Mouse (Mus musculus) monocyte, adult 5-6 weeks (primary cell): ENCODE data around the gene Nrn1l. TPM values are rescaled to one million over a fixed set of nuclear protein-coding genes. Genes with fewer than 3 reads are reported as not detected.

Source experiments
- ATAC-seq: fragments of 153-309, 156-312 bp; replicated peaks from 2 replicates; pipeline ENCODE4 v1.8.0; 2017; ENCODE audit warnings: mild to moderate bottlenecking; ENCODE audit not compliant: low TSS enrichment, insufficient number of reproducible peaks, severe bottlenecking, poor library complexity, low FRiP score
- total RNA-seq: library from RNA; stranded (forward); fragments of 200-1000, 200-491, 200-594 nt; gene quantifications from 3 replicates; pipeline ENCODE4 v1.2.3, GENCODE M21; 2017

The Nrn1l gene
- 3.6 TPM in 1 of 3 replicates, not detected in the others for total RNA-seq

GRCm38 (mm10) chr8:105893339-105893738 is at the start of gene Nrn1l:
Nrn1l (plus strand) TSS chr8:105893567.
- ATAC-seq, result no peak

GRCm38 (mm10) chr8:105846678-105847077 is 46.7 kb upstream of the Nrn1l start:
- no peak for ATAC-seq

DNA sequence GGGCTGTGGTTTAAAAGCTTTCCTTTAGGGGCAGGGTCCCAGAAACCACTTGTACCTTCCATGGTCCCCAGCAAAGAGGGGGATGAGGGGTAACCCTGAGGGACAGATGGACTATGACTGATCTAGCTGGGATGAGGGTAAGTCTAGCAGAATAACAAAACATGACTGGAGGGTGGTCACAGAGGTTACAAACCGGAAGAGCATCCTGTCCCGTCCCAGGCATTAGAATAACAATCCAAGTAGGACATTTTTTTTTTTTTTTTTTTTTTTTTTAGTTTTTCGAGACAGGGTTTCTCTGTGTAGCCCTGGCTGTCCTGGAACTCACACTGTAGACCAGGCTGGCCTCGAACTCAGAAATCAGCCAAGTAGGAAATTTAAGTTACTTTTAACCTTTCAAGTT is 43.4 kb upstream of the Nrn1l start:
- ATAC-seq, result no peak

DNA sequence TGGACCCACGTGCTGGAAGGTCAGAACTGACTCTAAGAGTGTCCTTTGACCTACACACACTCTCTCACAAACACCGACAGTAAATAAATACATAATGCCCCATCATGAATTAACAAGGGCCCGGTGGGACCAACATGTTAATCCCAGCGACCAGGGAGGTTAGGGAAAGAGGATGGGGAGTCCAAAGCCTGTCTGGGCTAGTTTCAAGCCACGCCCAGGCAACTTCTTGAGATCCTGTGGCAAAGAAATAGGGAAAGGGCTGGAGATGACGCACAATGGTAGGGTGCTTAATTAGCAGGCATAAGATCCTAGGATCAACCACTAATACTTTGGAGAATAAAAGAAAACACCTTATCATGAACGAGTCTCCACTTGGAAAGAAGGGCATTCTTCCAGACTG is 42.8 kb upstream of the Nrn1l start:
- ATAC-seq, result no peak

DNA sequence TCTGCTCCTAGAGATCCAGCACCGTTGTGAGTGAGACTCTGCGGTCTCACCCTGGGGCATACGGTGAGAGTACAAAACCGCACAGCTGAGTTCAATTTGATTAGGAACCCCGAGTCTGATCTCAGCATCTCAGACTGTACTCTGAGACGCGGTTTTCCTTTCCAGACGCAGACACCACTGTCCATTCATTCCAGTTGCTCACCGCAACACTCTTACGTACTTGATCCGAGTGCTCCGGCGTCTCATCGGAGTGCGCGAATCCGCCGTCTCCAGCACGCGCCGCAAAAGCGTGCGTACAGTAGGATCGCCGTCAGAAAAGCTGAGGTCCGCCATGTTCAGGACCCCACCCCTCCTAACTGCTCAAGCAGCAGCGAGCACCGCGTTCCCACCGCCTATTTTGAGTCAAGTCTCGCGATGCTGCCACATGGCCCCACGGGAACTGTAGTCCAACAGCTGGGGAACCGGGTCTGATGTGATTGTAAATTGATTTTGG is 41.7 kb upstream of the Nrn1l start:
- ATAC-seq, result peak; percentile 67

DNA sequence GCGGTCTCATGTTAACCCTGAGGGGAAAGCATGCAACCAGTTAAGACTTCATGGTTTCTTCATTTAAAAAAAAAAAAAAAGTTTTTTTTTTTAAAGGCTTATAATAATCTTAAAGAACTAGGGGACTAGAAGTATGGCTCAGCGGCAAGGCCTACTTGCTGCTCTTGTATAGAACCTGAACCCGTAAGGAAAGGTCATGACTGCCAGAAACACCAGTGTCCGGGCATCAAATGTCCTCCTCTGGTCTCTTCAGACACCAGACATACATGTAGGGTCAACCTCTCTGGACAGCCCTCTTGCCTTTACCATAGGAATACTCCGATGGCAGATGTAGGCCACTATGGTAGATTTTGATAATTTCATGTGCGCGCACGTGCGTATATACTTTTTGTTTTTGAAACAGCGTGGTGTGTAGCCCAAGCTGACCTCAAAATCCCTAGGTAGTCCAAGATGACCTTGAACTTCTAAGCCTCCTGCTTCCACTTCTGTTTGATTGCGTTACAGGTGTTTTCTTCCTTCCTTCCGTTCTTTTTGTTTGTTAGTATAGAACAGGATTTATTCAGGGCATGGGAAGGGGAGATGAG is 41.1 kb upstream of the Nrn1l start:
- ATAC-seq, result no peak

DNA sequence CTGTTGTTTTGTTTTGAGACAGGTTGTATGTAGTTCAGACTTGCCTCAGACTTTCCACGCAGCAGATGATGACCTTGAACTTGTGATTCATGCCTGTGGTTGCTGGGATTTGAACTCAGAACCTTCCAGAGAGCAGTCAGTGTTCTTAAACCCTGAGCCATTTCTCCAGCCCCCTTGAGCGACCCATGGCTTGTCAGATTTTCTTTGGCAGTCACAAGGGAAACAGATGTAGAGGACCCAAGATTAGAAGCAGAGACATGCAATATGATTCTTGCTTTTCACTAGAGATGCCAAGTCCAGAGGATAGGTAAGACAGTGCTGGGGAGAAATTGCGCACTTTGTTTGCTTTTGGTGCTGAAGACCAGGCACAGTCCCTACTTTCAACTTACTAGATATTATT is 40.2 kb upstream of the Nrn1l start, which contains the start of gene Cenpt:
Gene Cenpt (minus strand): TSS at position 101 of the 400 bp plus-strand sequence.
- no peak for ATAC-seq

DNA sequence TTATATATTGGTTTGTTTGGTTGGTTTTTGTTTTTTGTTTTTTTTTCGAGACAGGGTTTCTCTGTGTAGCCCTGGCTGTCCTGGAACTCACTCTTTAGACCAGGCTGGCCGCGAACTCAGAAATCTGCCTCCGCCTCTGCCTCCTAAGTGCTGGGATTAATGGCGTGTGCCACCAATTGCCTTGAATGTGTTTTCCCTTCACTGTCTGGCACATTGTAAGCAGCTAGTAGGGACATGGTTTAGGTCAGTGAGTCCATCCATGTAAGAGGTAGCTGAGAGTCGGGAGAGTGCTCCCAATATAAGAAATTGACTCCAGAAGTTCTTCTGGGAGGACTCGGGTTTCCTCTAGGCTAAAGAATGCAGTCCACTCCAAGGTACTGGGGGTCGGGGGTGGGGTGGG is 39.1 kb upstream of the Nrn1l start:
- ATAC-seq, result no peak

- ATAC-seq, result peak; percentile 73
Measured at GRCm38 (mm10) chr8:105854715-105855216, 38.6 kb upstream of the Nrn1l start, which contains the start of gene Thap11. Thap11 (plus strand) TSS chr8:105855132.

DNA sequence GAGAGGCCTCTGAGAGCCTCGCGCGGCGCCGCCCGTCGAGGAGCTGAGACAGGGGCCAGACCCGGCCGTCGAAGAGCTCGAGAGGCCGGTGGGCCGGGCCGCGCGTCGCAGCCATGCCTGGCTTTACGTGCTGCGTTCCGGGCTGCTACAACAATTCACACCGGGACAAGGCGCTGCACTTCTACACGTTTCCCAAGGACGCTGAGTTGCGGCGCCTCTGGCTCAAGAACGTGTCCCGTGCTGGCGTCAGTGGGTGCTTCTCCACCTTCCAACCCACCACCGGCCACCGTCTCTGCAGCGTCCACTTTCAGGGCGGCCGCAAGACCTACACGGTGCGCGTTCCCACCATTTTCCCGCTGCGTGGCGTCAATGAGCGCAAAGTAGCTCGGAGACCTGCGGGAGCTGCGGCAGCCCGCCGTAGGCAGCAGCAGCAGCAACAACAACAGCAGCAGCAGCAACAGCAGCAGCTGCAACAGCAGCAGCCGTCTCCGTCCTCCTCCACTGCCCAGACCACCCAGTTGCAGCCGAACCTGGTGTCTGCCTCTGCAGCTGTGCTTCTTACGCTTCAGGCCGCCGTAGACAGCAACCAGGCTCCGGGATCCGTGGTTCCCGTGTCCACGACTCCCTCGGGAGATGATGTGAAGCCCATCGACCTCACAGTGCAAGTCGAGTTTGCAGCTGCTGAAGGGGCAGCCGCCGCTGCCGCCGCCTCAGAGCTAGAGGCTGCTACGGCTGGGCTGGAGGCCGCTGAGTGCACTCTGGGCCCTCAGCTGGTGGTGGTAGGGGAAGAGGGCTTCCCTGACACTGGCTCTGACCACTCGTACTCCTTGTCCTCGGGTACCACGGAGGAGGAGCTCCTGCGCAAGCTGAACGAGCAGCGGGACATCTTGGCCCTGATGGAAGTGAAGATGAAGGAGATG is 37.9 kb upstream of the Nrn1l start:
- ATAC-seq, result no peak

- ATAC-seq, result no peak
Measured at GRCm38 (mm10) chr8:105856168-105856835, 37.1 kb upstream of the Nrn1l start.

- ATAC-seq, result peak; percentile 49
Measured at GRCm38 (mm10) chr8:105858495-105858894, 34.9 kb upstream of the Nrn1l start.

DNA sequence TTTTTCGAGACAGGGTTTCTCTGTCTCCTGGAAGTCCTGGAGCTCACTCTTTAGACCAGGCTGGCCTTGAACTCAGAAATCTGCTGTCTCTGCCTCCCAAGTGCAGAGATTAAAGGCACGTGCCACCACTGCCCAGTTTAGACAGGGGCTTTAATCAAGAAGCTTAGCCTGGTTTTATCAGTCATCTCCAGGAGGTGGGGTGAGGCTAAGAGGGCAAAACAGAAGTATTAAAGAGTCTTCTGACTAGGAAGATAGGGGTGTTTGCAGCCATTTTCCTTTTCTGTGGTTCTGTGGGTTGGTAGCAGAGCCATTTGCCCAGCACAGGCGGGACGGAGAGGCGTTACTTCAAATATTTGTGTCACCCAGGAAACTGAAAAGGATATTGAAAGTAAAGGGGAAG is 34.1 kb upstream of the Nrn1l start:
- no peak for ATAC-seq

- ATAC-seq, result peak; percentile 95
Measured at GRCm38 (mm10) chr8:105860143-105860981, 33.0 kb upstream of the Nrn1l start, which contains the start of gene Nutf2. Nutf2 (plus strand) TSS chr8:105860580.

- ATAC-seq, result no peak
Measured at GRCm38 (mm10) chr8:105861951-105862350, 31.4 kb upstream of the Nrn1l start.

DNA sequence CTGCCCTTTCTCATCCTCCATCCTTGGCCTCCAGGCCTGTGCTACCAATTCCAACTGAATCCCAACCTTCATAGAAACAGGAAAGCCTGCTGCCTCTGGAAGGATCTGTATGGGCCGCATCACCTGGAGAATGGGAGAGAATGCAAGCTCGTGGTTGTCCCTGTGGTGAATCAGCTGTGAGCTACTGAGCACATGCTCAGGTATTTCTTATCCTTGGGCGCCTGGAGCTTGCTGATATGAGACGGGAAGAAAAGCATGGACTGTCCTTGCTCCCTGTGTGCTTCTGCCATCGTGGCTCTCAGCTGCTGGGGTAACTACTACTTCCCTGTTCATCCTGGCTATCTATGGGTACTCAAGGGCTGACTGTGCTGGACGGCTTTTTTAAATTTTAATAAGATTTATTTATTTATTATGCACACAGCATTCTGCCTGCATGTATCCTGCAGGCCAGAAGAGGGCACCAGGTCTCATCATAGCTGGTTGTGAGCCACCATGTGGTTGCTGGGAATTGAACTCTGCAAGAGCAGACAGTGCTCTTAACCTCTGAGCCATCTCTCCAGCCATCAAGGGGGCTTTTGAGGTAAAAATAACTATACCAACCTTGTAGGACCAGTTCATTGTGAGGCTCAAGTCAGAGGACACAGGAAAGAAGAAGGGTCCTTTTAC is 26.9 kb upstream of the Nrn1l start:
- no peak for ATAC-seq

DNA sequence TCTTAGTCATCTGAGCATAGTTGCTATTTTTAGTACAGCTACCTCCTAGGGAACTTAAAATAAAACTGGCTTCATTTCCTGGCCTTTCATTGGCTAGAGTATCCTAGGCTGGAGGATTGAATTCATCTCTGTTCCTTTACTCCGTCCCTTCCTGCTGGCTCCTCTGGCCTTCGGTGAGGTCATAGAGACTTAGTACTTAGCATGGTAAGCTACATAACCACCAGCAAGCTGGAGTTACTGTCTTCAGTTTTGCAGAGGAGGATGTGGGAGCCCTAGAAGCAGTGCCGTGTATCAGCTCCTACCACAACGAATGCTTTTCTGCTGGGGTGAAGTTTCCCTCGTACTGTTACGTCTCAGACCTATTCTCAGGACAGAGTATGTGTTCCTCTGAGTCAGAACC is 19.1 kb upstream of the Nrn1l start:
- ATAC-seq, result no peak
